Comparison of ENCODE assay signal across 7 mouse cellular contexts in the genomic region with DNA sequence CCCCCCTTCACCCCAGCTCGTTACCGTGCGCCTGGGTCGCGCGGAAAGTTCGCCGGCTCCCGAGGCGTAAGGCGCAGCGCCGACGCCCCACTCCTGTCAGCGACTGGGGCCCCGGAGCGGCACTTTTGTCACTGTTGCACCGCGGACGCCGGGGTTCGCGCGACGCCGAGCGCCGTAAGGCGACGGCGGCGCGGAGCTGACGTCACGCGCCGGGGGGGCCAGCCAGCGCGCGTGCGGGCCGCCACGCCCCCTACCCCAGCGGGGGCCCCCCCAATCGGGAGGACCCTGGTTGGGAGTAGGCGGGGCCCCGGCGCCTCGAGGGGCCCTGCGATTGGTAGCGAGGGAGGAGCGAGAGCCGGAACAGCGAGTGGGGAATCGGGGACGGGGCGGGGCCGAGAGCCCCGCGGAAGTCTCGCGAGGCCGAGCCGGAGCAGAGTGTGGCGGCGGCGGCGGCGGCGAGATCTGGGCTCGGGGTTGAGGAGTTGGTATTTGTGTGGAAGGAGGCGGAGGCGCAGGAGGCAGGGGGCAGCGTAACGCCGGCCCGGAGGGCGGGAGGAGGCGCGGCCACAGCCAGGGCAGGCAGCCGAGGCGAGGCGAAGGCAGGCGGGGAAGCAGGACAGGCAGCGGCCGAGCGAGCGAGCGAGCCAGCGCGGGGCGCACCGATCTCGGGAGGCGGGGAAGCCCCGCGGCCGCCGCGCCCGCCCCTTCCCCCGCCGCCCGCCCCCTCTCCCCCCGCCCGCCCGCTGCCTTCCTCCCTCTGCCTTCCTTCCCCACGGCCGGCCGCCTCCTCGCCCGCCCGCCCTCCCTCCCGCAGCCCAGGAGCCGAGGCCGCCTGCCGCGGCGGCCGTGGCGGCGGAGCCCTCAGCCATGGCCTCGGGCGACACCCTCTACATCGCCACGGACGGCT. TPM values are rescaled to one million over a fixed set of nuclear protein-coding genes. Genes with fewer than 3 reads are reported as not detected.
DNase-seq lines count a peak whose midpoint lies in the region; ATAC-seq lines count a peak whose summit lies in the region.

Yy1 (plus strand) TSS at position 428 of the 907 bp plus-strand sequence.

- ATAC-seq in intestine, embryonic 16.5 days: peak; percentile 92
- peak; percentile 93 for ATAC-seq in midbrain, embryonic 11.5 days (ENCODE audit: low FRiP score)

- H3K4me1 ChIP-seq in intestine, embryonic 16.5 days (ENCODE audit: control insufficient read depth, insufficient read depth, low read length): peaks cover 19% of the 10 kb centered on the region
- peaks cover 10% of the 10 kb centered on the region for H3K4me1 ChIP-seq in midbrain, embryonic 11.5 days (ENCODE audit: control insufficient read depth, insufficient read depth, low read length)

- peak within 1 kb of the TSS; percentile 98 for H3K27ac ChIP-seq in intestine, embryonic 16.5 days (ENCODE audit: low read length)
- H3K27ac ChIP-seq in midbrain, embryonic 11.5 days (ENCODE audit: low read depth, low read length): peak within 1 kb of the TSS; percentile 93

- H3K36me3 ChIP-seq in intestine, embryonic 16.5 days (ENCODE audit: control insufficient read depth, insufficient read depth, low read length): no peaks in the 10 kb centered on the region
- H3K36me3 ChIP-seq in midbrain, embryonic 11.5 days (ENCODE audit: control insufficient read depth, insufficient read depth, low read length): no peaks in the 10 kb centered on the region

- intact Hi-C loops in left cerebral cortex, postnatal 36 days (cut with DNase I): no loop called here

- peak within 1 kb of the TSS; percentile 99 for H3K4me3 ChIP-seq in intestine, embryonic 16.5 days (ENCODE audit: low read length)
- peak within 1 kb of the TSS; percentile 98 for H3K4me3 ChIP-seq in midbrain, embryonic 11.5 days (ENCODE audit: low read depth, low read length)

- WGBS in intestine, embryonic 16.5 days: under 1% methylated on average over 103 of the region's 127 CpGs
- WGBS in midbrain, embryonic 11.5 days: under 1% methylated on average over 88 of the region's 127 CpGs

- peak; percentile 98 for DNase-seq in adrenal gland, adult 8-10 months
- peak; percentile 98 for DNase-seq in embryo, embryonic 9.5 days (ENCODE audit: extremely low spot score)
- DNase-seq in gastrocnemius, postnatal 4 days (ENCODE audit: low spot score in 2 of 2): peak; percentile 99
- peak; percentile 97 to 99 for DNase-seq in left cerebral cortex, postnatal 36 days (ENCODE audit: low spot score in 2 of 2)
- peak; percentile 100 for DNase-seq in midbrain, embryonic 11.5 days (ENCODE audit: low spot score, missing footprints)
- DNase-seq in skeletal muscle tissue, adult 2 months (ENCODE audit: low read depth, low spot score): peak; percentile 99

- no peaks in the 10 kb centered on the region for H3K27me3 ChIP-seq in intestine, embryonic 16.5 days (replicated peaks; ENCODE audit: control insufficient read depth, insufficient read depth, low read length)
- H3K27me3 ChIP-seq in midbrain, embryonic 11.5 days (ENCODE audit: control insufficient read depth, insufficient read depth, low read length): no peaks in the 10 kb centered on the region

- peak within 1 kb of the TSS; percentile 46 for H3K4me2 ChIP-seq in intestine, embryonic 16.5 days (ENCODE audit: low read depth, low read length)
- peak within 1 kb of the TSS; percentile 57 for H3K4me2 ChIP-seq in midbrain, embryonic 11.5 days

- no peaks in the 10 kb centered on the region for H3K9me3 ChIP-seq in intestine, embryonic 16.5 days (ENCODE audit: control insufficient read depth, low read length)
- H3K9me3 ChIP-seq in midbrain, embryonic 11.5 days (ENCODE audit: control insufficient read depth, low read length): no peaks in the 10 kb centered on the region

- peak within 1 kb of the TSS; percentile 97 for H3K9ac ChIP-seq in intestine, embryonic 16.5 days (ENCODE audit: low read depth, low read length)
- H3K9ac ChIP-seq in midbrain, embryonic 11.5 days (ENCODE audit: low read length): peak within 1 kb of the TSS; percentile 91

RNA-seq across cellular contexts. Expression of gene Yy1, which starts in this region (rescaled TPM):
- 10 to 100 TPM; 65.4 to 76.7 (median 70.7) TPM for total RNA-seq in adrenal gland, adult 8-10 months (2022)
- total RNA-seq in gastrocnemius, postnatal 4 days (2021): 10 to 100 TPM; 36.7 to 43.8 TPM
- 10.0 and 11.4 TPM in 2 replicates for polyA plus RNA-seq in intestine, embryonic 16.5 days (2015; fragmentation: Nextera tagmentation; extraction: Ambion mirVana)
- 10 to 100 TPM; 41.9 to 52.7 TPM for total RNA-seq in left cerebral cortex, postnatal 36 days (2021)
- polyA plus RNA-seq in midbrain, embryonic 11.5 days (2014; fragmentation: Nextera tagmentation; extraction: Ambion mirVana): 19.0 and 19.5 TPM in 2 replicates

Comparison
In these comparisons a context has a peak if more than half of its experiments do, and no peak if none do; other contexts are left out.
1. Peak in every context shown above with its lines: DNase-seq, ATAC-seq, H3K4me3 ChIP-seq and H3K27ac ChIP-seq.